Comparison of ENCODE assay signal across 24 mouse cellular contexts in the genomic region with DNA sequence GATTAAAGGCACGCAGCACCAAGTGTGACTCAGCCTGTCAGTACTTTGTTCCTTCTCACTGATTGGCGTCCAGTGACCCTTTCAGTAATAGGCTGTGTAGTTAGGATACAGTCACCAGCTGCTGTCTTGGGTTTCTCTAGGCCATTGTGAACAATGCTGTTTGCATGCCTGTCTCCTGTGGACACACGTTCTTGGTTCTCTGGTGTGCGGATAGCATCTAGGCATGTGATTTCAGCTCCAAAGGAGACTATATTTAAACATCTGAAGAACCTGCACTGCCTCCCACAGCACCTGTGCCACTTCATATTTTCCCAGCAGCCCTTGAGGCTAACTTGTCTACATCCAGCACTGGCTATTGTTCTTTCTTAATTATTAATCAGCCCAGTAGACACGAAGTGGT.
DNase-seq lines count a peak whose midpoint lies in the region; ATAC-seq and TF ChIP-seq lines count a peak whose summit lies in the region.
"Had no signal": no experiment of that assay in that cellular context is flagged by ENCODE, and none has a peak within 500 bp of the region (broad histone marks: within the 10 kb centered on the region; RNA-seq: fewer than 3 reads in every experiment).

No protein-coding gene starts in this region.

- H3K4me3 ChIP-seq in forebrain, embryonic 12.5 days (replicated peaks), result no peak overlapping the region
- H3K4me3 ChIP-seq in forebrain, embryonic 14.5 days (ENCODE audit: low read depth, low read length), result no peak overlapping the region
- no peak overlapping the region for H3K4me3 ChIP-seq in hindbrain, embryonic 12.5 days
- no peak overlapping the region for H3K4me3 ChIP-seq in hindbrain, postnatal 0 days (ENCODE audit: low read length)
- H3K4me3 ChIP-seq in cortical plate, adult 2 months (ENCODE audit: insufficient read depth, low read length), result no peak overlapping the region
- H3K4me3 ChIP-seq: embryonic facial prominence, embryonic 13.5 days; forebrain, embryonic 13.5 days; heart, embryonic 13.5 days; hindbrain, embryonic 15.5 days had no signal

- no peak overlapping the region for H3K9ac ChIP-seq in forebrain, embryonic 12.5 days
- no peak overlapping the region for H3K9ac ChIP-seq in forebrain, embryonic 14.5 days (ENCODE audit: low read length)
- no peak overlapping the region for H3K9ac ChIP-seq in hindbrain, embryonic 12.5 days
- no peak overlapping the region for H3K9ac ChIP-seq in hindbrain, postnatal 0 days (replicated peaks; ENCODE audit: low read length)
- H3K9ac ChIP-seq: embryonic facial prominence, embryonic 13.5 days; forebrain, embryonic 13.5 days; heart, embryonic 13.5 days; hindbrain, embryonic 15.5 days had no signal

- TF ChIP-seq CTCF in hindbrain, postnatal 0 days (IDR thresholded peaks at IDR 0.05; ENCODE audit: low read depth), result no peak
- TF ChIP-seq CTCF in cortical plate, adult 2 months (IDR thresholded peaks at IDR 0.05; ENCODE audit: extremely low read depth, insufficient read depth, low read length), result no peak

- no peaks in the 10 kb centered on the region for H3K9me3 ChIP-seq in forebrain, embryonic 12.5 days
- no peaks in the 10 kb centered on the region for H3K9me3 ChIP-seq in forebrain, embryonic 14.5 days (replicated peaks; ENCODE audit: control insufficient read depth, low read length)
- no peaks in the 10 kb centered on the region for H3K9me3 ChIP-seq in hindbrain, embryonic 12.5 days (replicated peaks)
- H3K9me3 ChIP-seq in hindbrain, postnatal 0 days (ENCODE audit: low read length), result no peaks in the 10 kb centered on the region
- H3K9me3 ChIP-seq: embryonic facial prominence, embryonic 13.5 days; forebrain, embryonic 13.5 days; heart, embryonic 13.5 days; hindbrain, embryonic 15.5 days had no signal

- no peak for DNase-seq in forebrain, embryonic 14.5 days (ENCODE audit: low spot score)
- no peak for DNase-seq in hindbrain, postnatal 0 days (ENCODE audit: low spot score)
- DNase-seq in Muller cell, postnatal 12 days (ENCODE audit: inconsistent ontology term), result peak; percentile 68
- no peak for DNase-seq in heart, adult 9 months (ENCODE audit: low spot score in 2 of 2)
- no peak for DNase-seq in adrenal gland, adult (ENCODE audit: inconsistent age in 2 of 2, low spot score in 1 of 2)
- DNase-seq: adrenal gland, adult 2 months; adrenal gland, postnatal 25 days; B cell, adult 2 months; cerebellum, adult 11 months; cerebellum, adult 8-10 months; cerebellum, postnatal 14 days; gastrocnemius, postnatal 14 days; heart, postnatal 36 days; kidney, adult 11 months had no signal

- no peaks in the 10 kb centered on the region for H3K36me3 ChIP-seq in forebrain, embryonic 12.5 days (replicated peaks)
- H3K36me3 ChIP-seq in forebrain, embryonic 14.5 days (ENCODE audit: control insufficient read depth, insufficient read depth, low read length), result no peaks in the 10 kb centered on the region
- H3K36me3 ChIP-seq in hindbrain, embryonic 12.5 days, result no peaks in the 10 kb centered on the region
- no peaks in the 10 kb centered on the region for H3K36me3 ChIP-seq in hindbrain, postnatal 0 days (ENCODE audit: insufficient read depth, low read length)
- H3K36me3 ChIP-seq: embryonic facial prominence, embryonic 13.5 days; G1E; heart, embryonic 13.5 days; hindbrain, embryonic 15.5 days had no signal

- no peaks in the 10 kb centered on the region for H3K27me3 ChIP-seq in forebrain, embryonic 12.5 days
- H3K27me3 ChIP-seq in forebrain, embryonic 14.5 days (replicated peaks; ENCODE audit: control insufficient read depth, insufficient read depth, low read length), result no peaks in the 10 kb centered on the region
- H3K27me3 ChIP-seq in hindbrain, embryonic 12.5 days, result no peaks in the 10 kb centered on the region
- H3K27me3 ChIP-seq in hindbrain, postnatal 0 days (ENCODE audit: insufficient read depth, low read length), result no peaks in the 10 kb centered on the region
- H3K27me3 ChIP-seq: embryonic facial prominence, embryonic 13.5 days; forebrain, embryonic 13.5 days; hindbrain, embryonic 15.5 days had no signal

- H3K4me2 ChIP-seq in forebrain, embryonic 12.5 days, result no peak overlapping the region
- no peak overlapping the region for H3K4me2 ChIP-seq in forebrain, embryonic 14.5 days (ENCODE audit: low read length)
- no peak overlapping the region for H3K4me2 ChIP-seq in hindbrain, embryonic 12.5 days (replicated peaks)
- H3K4me2 ChIP-seq in hindbrain, postnatal 0 days (ENCODE audit: low read depth, low read length), result no peak overlapping the region
- H3K4me2 ChIP-seq: embryonic facial prominence, embryonic 13.5 days; forebrain, embryonic 13.5 days; heart, embryonic 13.5 days; hindbrain, embryonic 15.5 days had no signal

- 0 out of 2 replicates have a peak overlapping the region, but pooled peaks have one; percentile 8 for H3K27ac ChIP-seq in forebrain, embryonic 12.5 days
- no peak overlapping the region for H3K27ac ChIP-seq in forebrain, embryonic 14.5 days (ENCODE audit: low read depth, low read length)
- H3K27ac ChIP-seq in hindbrain, embryonic 12.5 days, result peak overlapping the region; percentile 30; the same call in 1 of the 2 replicates
- H3K27ac ChIP-seq in hindbrain, postnatal 0 days, result no peak overlapping the region
- 0 out of 2 replicates have a peak overlapping the region, but pooled peaks have one; percentile 10 for H3K27ac ChIP-seq in cortical plate, adult 2 months (ENCODE audit: insufficient read depth, low read length)
- H3K27ac ChIP-seq: embryonic facial prominence, embryonic 13.5 days; forebrain, embryonic 13.5 days; heart, embryonic 13.5 days; hindbrain, embryonic 15.5 days had no signal

- TF ChIP-seq POLR2A in cortical plate, adult 2 months (IDR thresholded peaks at IDR 0.05; ENCODE audit: extremely low read depth, insufficient read depth, low read length), result no peak

- WGBS in forebrain, embryonic 12.5 days, result 54% methylated on average over 5 of the region's 5 CpGs
- 49% methylated on average over 5 of the region's 5 CpGs for WGBS in forebrain, embryonic 14.5 days
- WGBS in hindbrain, embryonic 12.5 days, result 47% methylated on average over 5 of the region's 5 CpGs
- 35% methylated on average over 5 of the region's 5 CpGs for WGBS in hindbrain, postnatal 0 days

- no peak for ATAC-seq in forebrain, embryonic 12.5 days (ENCODE audit: low FRiP score)
- no peak for ATAC-seq in forebrain, embryonic 14.5 days
- ATAC-seq in hindbrain, embryonic 12.5 days (ENCODE audit: low FRiP score), result peak; percentile 32; the same call in 1 of the 2 replicates
- ATAC-seq in hindbrain, postnatal 0 days, result no peak
- ATAC-seq: activated CD4-positive, CD25-positive, alpha-beta regulatory T cell, adult 4 months; CD4-positive, CD25-positive, alpha-beta regulatory T cell, adult 4 months; forebrain, embryonic 13.5 days had no signal

- peaks cover 8% of the 10 kb centered on the region for H3K4me1 ChIP-seq in forebrain, embryonic 12.5 days
- H3K4me1 ChIP-seq in forebrain, embryonic 14.5 days (ENCODE audit: control insufficient read depth, insufficient read depth, low read length), result no peaks in the 10 kb centered on the region
- H3K4me1 ChIP-seq in hindbrain, embryonic 12.5 days, result no peaks in the 10 kb centered on the region
- no peaks in the 10 kb centered on the region for H3K4me1 ChIP-seq in hindbrain, postnatal 0 days (ENCODE audit: insufficient read depth, low read length)
- peaks cover 7% of the 10 kb centered on the region; the same call in 1 of the 2 replicates for H3K4me1 ChIP-seq in cortical plate, adult 2 months (ENCODE audit: control insufficient read depth, insufficient read depth, low read length)
- H3K4me1 ChIP-seq: heart, embryonic 13.5 days had no signal

Comparison
In these comparisons a context has a peak if more than half of its experiments do, and no peak if none do; other contexts are left out.
1. H3K27ac ChIP-seq: peak in forebrain, embryonic 12.5 days (single experiment), hindbrain, embryonic 12.5 days (single experiment) and cortical plate, adult 2 months (single experiment); none in forebrain, embryonic 14.5 days (single experiment) and hindbrain, postnatal 0 days (single experiment).